Mouse (Mus musculus) CD4-positive, CD25-positive, alpha-beta regulatory T cell, adult 2 months (primary cell): ENCODE measurements around the gene Akt1.
A peak's percentile ranks its signal among the peaks of the same experiment; 100 is the strongest.

ENCODE experiments used
- DNase-seq: peaks from one replicate; pipeline ENCODE4 v3.0.0-alpha.2; 2012; ENCODE audit warnings: low read depth, low spot score

Akt1 gene

GRCm38 (mm10) chr12:112661327-112661605 lies 13.4 kb downstream of the Akt1 start:
- no peak for DNase-seq

GRCm38 (mm10) chr12:112660576-112661326 lies 13.9 kb downstream of the Akt1 start:
- DNase-seq = no peak

- DNase-seq = peak; percentile 47
Measured at GRCm38 (mm10) chr12:112659109-112659508, 15.6 kb downstream of the Akt1 start.

GRCm38 (mm10) chr12:112658619-112659018 lies 16.1 kb downstream of the Akt1 start:
- no peak for DNase-seq

GRCm38 (mm10) chr12:112654076-112654475 lies 20.6 kb downstream of the Akt1 start:
- no peak for DNase-seq

- DNase-seq = peak; percentile 89
Measured at GRCm38 (mm10) chr12:112653157-112653824, 21.4 kb downstream of the Akt1 start.

GRCm38 (mm10) chr12:112651778-112652439 lies 22.8 kb downstream of the Akt1 start:
- no peak for DNase-seq

- DNase-seq = no peak
Measured at GRCm38 (mm10) chr12:112648081-112648480, 26.6 kb downstream of the Akt1 start.

GRCm38 (mm10) chr12:112646139-112646538 lies 28.5 kb downstream of the Akt1 start:
- no peak for DNase-seq

GRCm38 (mm10) chr12:112644855-112645506 lies 29.7 kb downstream of the Akt1 start:
- no peak for DNase-seq

- DNase-seq = peak; percentile 98
Measured at GRCm38 (mm10) chr12:112644180-112644854, 30.4 kb downstream of the Akt1 start, which contains the start of gene Siva1. Gene Siva1, plus strand, starts transcription at chr12:112644679.

- DNase-seq = no peak
Measured at GRCm38 (mm10) chr12:112643126-112643525, 31.6 kb downstream of the Akt1 start.

GRCm38 (mm10) chr12:112639526-112639925 lies 35.2 kb downstream of the Akt1 start:
- no peak for DNase-seq

- DNase-seq = peak; percentile 46
Measured at GRCm38 (mm10) chr12:112633686-112634085, 41.0 kb downstream of the Akt1 start.

- DNase-seq = no peak
Measured at GRCm38 (mm10) chr12:112632907-112633306, 41.8 kb downstream of the Akt1 start.

GRCm38 (mm10) chr12:112632084-112632777 lies 42.5 kb downstream of the Akt1 start:
- DNase-seq = no peak

GRCm38 (mm10) chr12:112631472-112631871 lies 43.2 kb downstream of the Akt1 start:
- no peak for DNase-seq

GRCm38 (mm10) chr12:112630796-112631195 lies 43.9 kb downstream of the Akt1 start:
- no peak for DNase-seq

- no peak for DNase-seq
Measured at GRCm38 (mm10) chr12:112630029-112630428, 44.7 kb downstream of the Akt1 start.

- DNase-seq = peak; percentile 84
Measured at GRCm38 (mm10) chr12:112628928-112629721, 45.6 kb downstream of the Akt1 start.
